Mouse (Mus musculus) lung, postnatal 0 days (tissue): Measurements from ENCODE around the gene Gngt1. TPM values are rescaled to one million over a fixed set of nuclear protein-coding genes. Genes with fewer than 3 reads are reported as not detected.
A peak's percentile ranks its signal among the peaks of the same experiment; 100 is the strongest.

Source experiments
- ATAC-seq: fragments of 200-750 bp; cut with Nextera tagmentation; 2 replicates; pipeline ENCODE4 v1.8.0; 2017; ENCODE audit warnings: moderate library complexity
- DNase-seq: peaks from one replicate; pipeline ENCODE4 v3.0.0-alpha.2; 2016; ENCODE audit warnings: low spot score
- H3K27ac ChIP-seq: fragments of 300-500 bp; sonication (generic); 2 replicates; pipeline ENCODE4 v1.5.1; 2014; ENCODE audit warnings: antibody characterized with exemption, mild to moderate bottlenecking, low read length, mixed read lengths
- H3K27me3 ChIP-seq: fragments of 300-500 bp; sonication (generic); replicated peaks from 2 replicates; pipeline ENCODE4 v1.6.1; 2014; ENCODE audit warnings: low read length, mixed read lengths; ENCODE audit not compliant: insufficient read depth
- H3K36me3 ChIP-seq: fragments of 300-500 bp; sonication (generic); 2 replicates; pipeline ENCODE4 v1.6.1; 2014; ENCODE audit warnings: low read length, mixed read lengths; ENCODE audit not compliant: insufficient read depth
- H3K4me1 ChIP-seq: fragments of 300-500 bp; sonication (generic); 2 replicates; pipeline ENCODE4 v1.6.1; 2014; ENCODE audit warnings: antibody characterized with exemption, low read depth, low read length, mixed read lengths; ENCODE audit not compliant: insufficient read depth
- H3K4me2 ChIP-seq: fragments of 300-500 bp; sonication (generic); replicated peaks from 2 replicates; pipeline ENCODE4 v1.6.1; 2014; ENCODE audit warnings: low read depth, mild to moderate bottlenecking, low read length, moderate library complexity, mixed read lengths
- H3K4me3 ChIP-seq: fragments of 300-500 bp; sonication (generic); 2 replicates; pipeline ENCODE4 v1.5.1; 2014; ENCODE audit warnings: low read depth, low read length
- H3K9ac ChIP-seq: fragments of 300-500 bp; sonication (generic); replicated peaks from 2 replicates; pipeline ENCODE4 v1.6.1; 2014; ENCODE audit warnings: low read depth, mild to moderate bottlenecking
- H3K9me3 ChIP-seq: fragments of 300-500 bp; sonication (generic); 2 replicates; pipeline ENCODE4 v1.6.1; 2016; ENCODE audit warnings: low read length, mixed read lengths
- CTCF ChIP-seq: IDR thresholded peaks from 2 replicates; pipeline ENCODE4 v1.5.1; 2016; ENCODE audit warnings: antibody characterized with exemption, mild to moderate bottlenecking
- EP300 ChIP-seq: IDR thresholded peaks from 2 replicates; pipeline ENCODE4 v1.6.1; 2016; ENCODE audit warnings: antibody characterized with exemption, mild to moderate bottlenecking, control low read depth
- WGBS: fragments of 180-500 bp; shearing (Covaris S2); extraction: QIAGEN DNeasy Blood & Tissue Kit; methylation state at CpG from one replicate; pipeline ENCODE4 v1.1.7; 2014; 5-methylcytosine and 5-hydroxymethylcytosine counted together
- polyA plus RNA-seq: library from polyadenylated mRNA; unstranded; fragments of >200 nt; fragmentation: Nextera tagmentation; extraction: Ambion mirVana; gene quantifications from 2 replicates; pipeline ENCODE4 v1.2.1, GENCODE M21; 2015

Gene Gngt1
- not detected in 2 replicates for polyA plus RNA-seq

- H3K27me3 ChIP-seq = no peaks in the 10 kb centered on the region
- H3K36me3 ChIP-seq = no peaks in the 10 kb centered on the region
- no peak within 1 kb of the TSS for H3K9ac ChIP-seq
- no peaks in the 10 kb centered on the region for H3K4me1 ChIP-seq
- 90% methylated on average over 6 of the region's 6 CpGs for WGBS
- no peak within 1 kb of the TSS for H3K4me3 ChIP-seq
- no peak within 1 kb of the TSS for H3K27ac ChIP-seq
- no peaks in the 10 kb centered on the region for H3K9me3 ChIP-seq
- no peak for DNase-seq
- ATAC-seq = no peak
- no peak within 1 kb of the TSS for H3K4me2 ChIP-seq
- TF ChIP-seq EP300 = no peak
- TF ChIP-seq CTCF = no peak
Observed at GRCm38 (mm10) chr6:3993492-3993891, at the start of gene Gngt1. Gene Gngt1 (plus strand): TSS chr6:3993792.

GRCm38 (mm10) chr6:3954969-3955368 is 38.6 kb upstream of the Gngt1 start:
- Histone ChIP-seq H3K9me3 (no peaks in the 10 kb centered on the region), H3K4me3 (no peak overlapping the region), H3K9ac (no peak overlapping the region), H3K4me2 (no peak overlapping the region), H3K27me3 (no peaks in the 10 kb centered on the region), H3K36me3 (no peaks in the 10 kb centered on the region), H3K4me1 (no peaks in the 10 kb centered on the region), H3K27ac (no peak overlapping the region)
- TF ChIP-seq CTCF (no peak), EP300 (no peak)
- no peak for DNase-seq
- WGBS = 57% methylated on average over 4 of the region's 4 CpGs
- ATAC-seq = no peak

- Histone ChIP-seq H3K4me3 (peak overlapping the region; percentile 25), H3K27me3 (no peaks in the 10 kb centered on the region), H3K36me3 (no peaks in the 10 kb centered on the region), H3K9me3 (no peaks in the 10 kb centered on the region), H3K4me1 (no peaks in the 10 kb centered on the region), H3K4me2 (peak overlapping the region; percentile 56), H3K27ac (no peak overlapping the region), H3K9ac (peak overlapping the region; percentile 29; the same call in 1 of the 2 replicates)
- 20% methylated on average over 31 of the region's 31 CpGs for WGBS
- DNase-seq (peak; percentile 39), ATAC-seq (peak; percentile 48)
- no peak for TF ChIP-seq CTCF
- no peak for TF ChIP-seq EP300
Observed at GRCm38 (mm10) chr6:3967676-3968626, 25.6 kb upstream of the Gngt1 start.

- H3K4me1 ChIP-seq = no peaks in the 10 kb centered on the region
- ATAC-seq (no peak), DNase-seq (no peak)
- 55% methylated on average over 1 of the region's 1 CpGs for WGBS
- H3K9me3 ChIP-seq = no peaks in the 10 kb centered on the region
- no peaks in the 10 kb centered on the region for H3K27me3 ChIP-seq
- H3K4me2 ChIP-seq = no peak overlapping the region
- no peak overlapping the region for H3K9ac ChIP-seq
- TF ChIP-seq EP300 (no peak), CTCF (no peak)
- H3K4me3 ChIP-seq = no peak overlapping the region
- H3K27ac ChIP-seq = no peak overlapping the region
- no peaks in the 10 kb centered on the region for H3K36me3 ChIP-seq
Observed at GRCm38 (mm10) chr6:3973679-3974078, 19.9 kb upstream of the Gngt1 start.

GRCm38 (mm10) chr6:3982661-3983284 is 10.8 kb upstream of the Gngt1 start:
- no peak overlapping the region for H3K4me2 ChIP-seq
- H3K9me3 ChIP-seq = no peaks in the 10 kb centered on the region
- H3K36me3 ChIP-seq = no peaks in the 10 kb centered on the region
- no peak overlapping the region for H3K27ac ChIP-seq
- no peaks in the 10 kb centered on the region for H3K4me1 ChIP-seq
- H3K27me3 ChIP-seq = no peaks in the 10 kb centered on the region
- no peak for TF ChIP-seq CTCF
- TF ChIP-seq EP300 = no peak
- 78% methylated on average over 5 of the region's 5 CpGs for WGBS
- no peak for DNase-seq
- no peak overlapping the region for H3K9ac ChIP-seq
- no peak overlapping the region for H3K4me3 ChIP-seq
- ATAC-seq = no peak

- Histone ChIP-seq H3K4me1 (no peaks in the 10 kb centered on the region), H3K4me3 (no peak within 1 kb of the TSS), H3K36me3 (no peaks in the 10 kb centered on the region), H3K27me3 (no peaks in the 10 kb centered on the region), H3K9ac (no peak within 1 kb of the TSS), H3K27ac (no peak within 1 kb of the TSS), H3K4me2 (no peak within 1 kb of the TSS), H3K9me3 (no peaks in the 10 kb centered on the region)
- TF ChIP-seq EP300 = no peak
- no peak for TF ChIP-seq CTCF
- DNase-seq = no peak
- WGBS = 59% methylated on average over 3 of the region's 3 CpGs
- ATAC-seq = no peak
Observed at GRCm38 (mm10) chr6:3988750-3989149, 4.8 kb upstream of the Gngt1 start, which contains the start of gene Tfpi2. Gene Tfpi2 (minus strand): TSS chr6:3988919.
